Mouse (Mus musculus) layer of hippocampus, adult 8-10 months (tissue): ENCODE measurements at regions not wholly inside any gene's neighbourhood (a gene's known extent, or its start where the extent isn't known, plus 50 kb on each side); places are given as distances from the start of the nearest gene placed in this dataset.

Experiments
- DNase-seq, 2 experiments: peaks; one replicate each; pipeline ENCODE4 v3.0.0; 2022; ENCODE audit warnings: low spot score in 2 of 2

GRCm38 (mm10) chr1:90343492-90343891 lies 139.7 kb downstream of the Ackr3 start:
- no peak for DNase-seq

GRCm38 (mm10) chr1:90347032-90347431 lies 143.3 kb downstream of the Ackr3 start:
- DNase-seq = no peak

- peak; percentile 22 to 28 for DNase-seq
Measured at GRCm38 (mm10) chr1:90349611-90350010, 145.8 kb downstream of the Ackr3 start.

- DNase-seq = no peak
Measured at GRCm38 (mm10) chr1:90353325-90353724, 149.5 kb downstream of the Ackr3 start.

GRCm38 (mm10) chr1:90356567-90356966 lies 152.8 kb downstream of the Ackr3 start:
- no peak for DNase-seq

- DNase-seq = no peak
Measured at GRCm38 (mm10) chr1:90357391-90357790, 153.6 kb downstream of the Ackr3 start.

GRCm38 (mm10) chr1:90358971-90359370 lies 155.2 kb downstream of the Ackr3 start:
- no peak for DNase-seq

- no peak for DNase-seq
Measured at GRCm38 (mm10) chr1:90360065-90360464, 156.3 kb downstream of the Ackr3 start.

GRCm38 (mm10) chr1:90364444-90364843 lies 160.7 kb downstream of the Ackr3 start:
- DNase-seq = no peak

GRCm38 (mm10) chr1:90368581-90368980 lies 164.8 kb downstream of the Ackr3 start:
- no peak for DNase-seq

- no peak for DNase-seq
Measured at GRCm38 (mm10) chr1:90369287-90369686, 165.5 kb downstream of the Ackr3 start.

- DNase-seq = no peak
Measured at GRCm38 (mm10) chr1:90370766-90371165, 167.0 kb downstream of the Ackr3 start.

GRCm38 (mm10) chr1:90373001-90373400 lies 169.2 kb downstream of the Ackr3 start:
- no peak for DNase-seq

- DNase-seq = no peak
Measured at GRCm38 (mm10) chr1:90374517-90374916, 170.7 kb downstream of the Ackr3 start.

GRCm38 (mm10) chr1:90380034-90380705 lies 176.4 kb downstream of the Ackr3 start:
- DNase-seq = no peak

GRCm38 (mm10) chr1:90382941-90383470 lies 179.2 kb downstream of the Ackr3 start:
- DNase-seq = peak; percentile 58 to 61

GRCm38 (mm10) chr1:90385024-90385423 lies 181.2 kb downstream of the Ackr3 start:
- DNase-seq = no peak

GRCm38 (mm10) chr1:90386792-90387191 lies 183.0 kb downstream of the Ackr3 start:
- DNase-seq = no peak

- DNase-seq = peak in 1 of 2 experiments; percentile 34
Measured at GRCm38 (mm10) chr1:90390422-90390821, 186.6 kb downstream of the Ackr3 start.

- DNase-seq = no peak
Measured at GRCm38 (mm10) chr1:90393861-90394260, 190.1 kb downstream of the Ackr3 start.

- no peak for DNase-seq
Measured at GRCm38 (mm10) chr1:90395331-90396016, 191.7 kb downstream of the Ackr3 start.

- DNase-seq = no peak
Measured at GRCm38 (mm10) chr1:90396660-90397059, 192.9 kb downstream of the Ackr3 start.

- peak in 1 of 2 experiments; percentile 42 for DNase-seq
Measured at GRCm38 (mm10) chr1:90397355-90397754, 193.6 kb downstream of the Ackr3 start.
